Mouse (Mus musculus) liver, embryonic 14.5 days (tissue): ENCODE data around the gene Abca4.

ENCODE experiments used
- CTCF ChIP-seq: IDR thresholded peaks from 2 replicates; pipeline ENCODE4 v1.5.1; 2016; ENCODE audit warnings: antibody characterized with exemption, low read depth, control low read depth
- EP300 ChIP-seq: IDR thresholded peaks from 2 replicates; pipeline ENCODE4 v1.6.1; 2016; ENCODE audit warnings: antibody characterized with exemption, low read depth

- TF ChIP-seq CTCF (no peak), EP300 (no peak)
Measured at GRCm38 (mm10) chr3:122064556-122065410, 20.5 kb downstream of the Abca4 start.
